Mouse (Mus musculus) right cerebral cortex, postnatal 4 days (tissue): ENCODE measurements at regions not wholly inside any gene's neighbourhood (a gene's known extent, or its start where the extent isn't known, plus 50 kb on each side); places are given as distances from the start of the nearest gene placed in this dataset.
A peak's percentile ranks its signal among the peaks of the same experiment; 100 is the strongest.
"Not testable (repeated sequence)": the region's sequence is repeated elsewhere in the genome, so short reads cannot be mapped to it uniquely, and the experiment has no call there.

Source experiments
- DNase-seq: peaks from one replicate; pipeline ENCODE4 v3.0.0-alpha.2; 2022

GRCm38 (mm10) chr10:26139100-26140093, 60.5 kb upstream of the Tmem200a start:
- peak; percentile 74 for DNase-seq

- peak; percentile 8 for DNase-seq
Measured at GRCm38 (mm10) chr10:26152586-26152985, 73.7 kb upstream of the Tmem200a start.

DNA sequence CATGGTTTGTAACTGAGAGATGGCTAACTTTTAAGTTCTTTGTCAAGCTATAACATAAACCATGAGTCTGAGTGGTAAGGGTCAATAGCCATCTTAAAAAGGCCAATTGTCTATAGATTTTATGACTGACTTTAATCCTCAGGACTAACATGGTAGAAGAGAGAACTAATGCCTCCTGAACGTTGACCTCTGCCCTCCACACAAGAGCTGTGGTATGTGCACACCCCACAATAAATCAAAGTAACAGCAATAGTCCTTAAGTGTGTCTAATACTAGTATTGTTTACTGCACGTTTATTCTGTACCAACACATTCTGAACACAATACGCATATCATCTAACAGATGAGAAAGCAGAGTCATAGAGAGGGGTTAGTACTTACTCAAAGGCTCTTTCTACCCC, 70.7 kb upstream of the Samd3 start:
- no peak for DNase-seq

DNA sequence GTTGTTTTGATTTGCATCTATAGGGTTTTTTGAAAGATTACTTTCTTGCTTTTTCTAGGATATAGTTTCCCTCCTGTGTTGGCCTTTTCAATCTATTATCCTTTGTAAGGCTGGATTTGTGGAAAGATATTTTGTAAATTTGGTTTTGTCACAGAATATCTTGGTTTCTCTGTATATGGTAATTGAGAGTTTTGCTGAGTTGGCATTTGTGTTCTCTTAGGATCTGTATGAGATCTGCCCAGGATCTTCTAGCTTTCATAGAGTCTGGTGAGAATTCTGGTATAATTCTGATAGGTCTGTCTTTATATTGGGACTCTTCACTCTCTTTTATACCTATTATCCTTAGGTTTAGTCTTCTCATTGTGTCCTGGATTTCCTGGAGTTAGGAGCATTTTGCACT, 68.4 kb upstream of the Samd3 start:
- DNase-seq, result not testable (repeated sequence)

DNA sequence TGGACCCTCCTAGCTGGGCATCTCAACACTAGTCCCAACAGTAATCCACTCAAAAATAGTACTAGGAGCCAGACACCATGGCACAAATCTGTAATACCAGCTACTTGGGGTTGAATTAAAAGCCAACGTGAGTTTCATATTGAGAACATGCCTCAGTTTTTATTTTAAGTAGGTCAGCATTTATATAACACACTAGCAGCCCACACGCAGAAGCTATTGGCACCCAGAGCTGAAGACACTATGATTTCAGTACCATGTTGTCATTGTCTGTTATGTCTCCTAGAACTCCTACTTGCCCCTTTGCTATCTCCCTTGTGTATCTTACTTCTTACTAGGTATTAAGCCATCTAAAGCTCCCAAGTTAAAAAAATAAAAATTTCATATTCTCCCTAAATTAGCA, 65.0 kb upstream of the Samd3 start:
- DNase-seq, result no peak

DNA sequence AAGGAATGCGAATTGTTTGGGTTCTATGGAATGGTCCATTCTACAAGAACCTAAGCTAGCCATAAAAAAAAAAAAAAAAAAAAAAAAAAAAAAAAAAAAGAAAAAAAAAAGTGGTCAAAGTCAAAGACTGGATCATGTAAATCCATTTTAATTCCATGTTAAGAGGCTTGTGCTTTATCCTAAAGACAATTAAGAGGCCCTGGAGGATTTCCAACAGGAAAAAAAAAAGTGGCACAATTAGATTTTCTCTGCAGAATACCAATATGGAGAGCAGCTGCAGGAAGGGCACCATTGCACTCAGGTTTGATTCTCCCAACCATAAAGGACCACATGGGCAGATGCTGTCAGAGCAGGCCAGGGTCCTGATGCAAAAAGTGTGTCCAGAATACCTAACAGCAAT, 51.9 kb upstream of the Samd3 start:
- DNase-seq, result no peak

GRCm38 (mm10) chr10:26178356-26178755, 51.2 kb upstream of the Samd3 start:
- DNase-seq, result peak; percentile 35
